Mouse (Mus musculus) testis, adult 2 months (tissue): ENCODE results near the gene Slc26a8.
A peak's percentile ranks its signal among the peaks of the same experiment; 100 is the strongest.

Experiments used
- CTCF ChIP-seq: fragments of 200-500 bp; IDR thresholded peaks from 2 replicates; pipeline ENCODE4 v1.5.1; 2012; ENCODE audit warnings: low read depth, mild to moderate bottlenecking, inconsistent platforms, low read length, moderate library complexity; ENCODE audit not compliant: control insufficient read depth, insufficient read depth, insufficient replicate concordance
- POLR2A ChIP-seq: fragments of 200-500 bp; IDR thresholded peaks from 2 replicates; pipeline ENCODE4 v1.6.1; 2012; ENCODE audit warnings: low read depth, mild to moderate bottlenecking, inconsistent platforms, low read length, moderate library complexity; ENCODE audit not compliant: control insufficient read depth

GRCm38 (mm10) chr17:28690776-28691686, 998 bp upstream of the Slc26a8 start, which contains the start of gene Mapk14:
- TF ChIP-seq CTCF (peak; percentile 46; the same call in 1 of the 2 replicates), POLR2A (peak; percentile 83)
